Mouse (Mus musculus) left cerebral cortex, postnatal 36 days (tissue): ENCODE data around the gene Zfp617. TPM values are rescaled to one million over a fixed set of nuclear protein-coding genes. Genes with fewer than 3 reads are reported as not detected.
A peak's percentile ranks its signal among the peaks of the same experiment; 100 is the strongest.
"Not testable (repeated sequence)": the region's sequence is repeated elsewhere in the genome, so short reads cannot be mapped to it uniquely, and the experiment has no call there.

Experiments used
- DNase-seq, 2 experiments: peaks; one replicate each; pipeline ENCODE4 v3.0.0; 2021 to 2022; ENCODE audit warnings: low spot score in 2 of 2, mixed read lengths in 1 of 2
- intact Hi-C: fragments of 180-260 bp; cut with DNase I; formaldehyde crosslinking; loops from one replicate; pipeline ENCODE4 v1.15.1; 2025
- total RNA-seq, 2 experiments: library from RNA; stranded (reverse); gene quantifications; 2 replicates each; pipeline ENCODE4 v1.2.3; 2021

Zfp617 gene
- 10 to 100 TPM; 27.5 to 29.3 TPM for total RNA-seq

- peak; percentile 89 to 91 for DNase-seq
- intact Hi-C loops = loop anchor here (1.0 kb wide), 1 partner anchor 15 kb away; no protein-coding TSS in a partner anchor
Observed at GRCm38 (mm10) chr8:71908309-71909261, at the start of gene Zfp617, which contains the start of gene Zfp882. TSS of gene Zfp617 (plus strand) at chr8:71908635. TSS of gene Zfp882 (plus strand) at chr8:71908608.

- intact Hi-C loops, DNase-seq: not testable (repeated sequence)
Observed at GRCm38 (mm10) chr8:71861551-71861950, 46.9 kb upstream of the Zfp617 start.

- intact Hi-C loops, DNase-seq: not testable (repeated sequence)
Observed at GRCm38 (mm10) chr8:71862038-71862437, 46.4 kb upstream of the Zfp617 start.

- intact Hi-C loops = no loop called here
- DNase-seq = peak; percentile 73 to 78
Observed at GRCm38 (mm10) chr8:71881618-71882274, 26.7 kb upstream of the Zfp617 start, which contains the start of gene Zfp709. TSS of gene Zfp709 (plus strand) at chr8:71882019.

- DNase-seq, intact Hi-C loops: not testable (repeated sequence)
Observed at GRCm38 (mm10) chr8:71900666-71901065, 7.8 kb upstream of the Zfp617 start.

- intact Hi-C loops, DNase-seq: not testable (repeated sequence)
Observed at GRCm38 (mm10) chr8:71903084-71903483, 5.4 kb upstream of the Zfp617 start.

GRCm38 (mm10) chr8:71906809-71907208 lies 1.6 kb upstream of the Zfp617 start:
- no peak for DNase-seq
- intact Hi-C loops = no loop called here

GRCm38 (mm10) chr8:71907798-71908257 lies 607 bp upstream of the Zfp617 start:
- intact Hi-C loops = loop anchor here (1.0 kb wide), 1 partner anchor 15 kb away; no protein-coding TSS in a partner anchor

GRCm38 (mm10) chr8:71912286-71912685 lies 3.9 kb downstream of the Zfp617 start:
- DNase-seq = no peak
- intact Hi-C loops = no loop called here

More at GRCm38 (mm10) chr8:71907798-71908257, 607 bp upstream of the Zfp617 start:
- DNase-seq = no peak

GRCm38 (mm10) chr8:71922567-71923401 lies 14.3 kb downstream of the Zfp617 start:
- intact Hi-C loops = loop anchor here (1.0 to 5.0 kb wide), 2 partner anchors 14 to 240 kb away; partner anchors contain the start of genes Rab8a, Zfp617 and Zfp882

GRCm38 (mm10) chr8:71925791-71926190 lies 17.4 kb downstream of the Zfp617 start:
- no peak for DNase-seq
- intact Hi-C loops = no loop called here

More at GRCm38 (mm10) chr8:71922567-71923401, 14.3 kb downstream of the Zfp617 start:
- DNase-seq = peak; percentile 94 to 96

GRCm38 (mm10) chr8:71926551-71926950 lies 18.1 kb downstream of the Zfp617 start:
- DNase-seq = no peak
- intact Hi-C loops = no loop called here

GRCm38 (mm10) chr8:71927779-71928178 lies 19.3 kb downstream of the Zfp617 start:
- intact Hi-C loops = no loop called here
- no peak for DNase-seq

- DNase-seq, intact Hi-C loops: not testable (repeated sequence)
Observed at GRCm38 (mm10) chr8:71938037-71938436, 29.6 kb downstream of the Zfp617 start.

GRCm38 (mm10) chr8:71940293-71941208 lies 32.1 kb downstream of the Zfp617 start:
- no peak for DNase-seq
- intact Hi-C loops = no loop called here

GRCm38 (mm10) chr8:71941776-71942175 lies 33.3 kb downstream of the Zfp617 start:
- intact Hi-C loops = no loop called here

GRCm38 (mm10) chr8:71948624-71949023 lies 40.2 kb downstream of the Zfp617 start:
- no peak for DNase-seq
- intact Hi-C loops = no loop called here

More at GRCm38 (mm10) chr8:71941776-71942175, 33.3 kb downstream of the Zfp617 start:
- no peak for DNase-seq
